Mouse (Mus musculus) CH12.LX (cell line): ENCODE results near the gene Tex35. TPM values are rescaled to one million over a fixed set of nuclear protein-coding genes. Genes with fewer than 3 reads are reported as not detected.

Source experiments
- DNase-seq: peaks from one replicate; pipeline ENCODE4 v3.0.0-alpha.2; 2013; ENCODE audit errors: extremely low read depth
- H3K27ac ChIP-seq: 2 replicates; pipeline ENCODE4 v1.5.1; 2012; ENCODE audit warnings: low read depth, mild to moderate bottlenecking, control low read depth, moderate library complexity; ENCODE audit not compliant: insufficient read depth
- H3K27me3 ChIP-seq: replicated peaks from 2 replicates; pipeline ENCODE3; 2012; ENCODE audit warnings: inconsistent platforms
- H3K36me3 ChIP-seq, 2 experiments: replicated peaks in 1 of 2; 2 replicates each; pipeline versions ENCODE3 to v1.6.1; 2012; ENCODE audit warnings: inconsistent platforms in 1 of 2, low read length in 1 of 2, mild to moderate bottlenecking in 1 of 2, mixed read lengths in 1 of 2, moderate library complexity in 1 of 2; ENCODE audit not compliant: control insufficient read depth in 1 of 2, insufficient read depth in 1 of 2
- H3K4me1 ChIP-seq, 2 experiments: 2 replicates each; pipeline ENCODE4 v1.6.1; 2012; ENCODE audit warnings: inconsistent platforms in 1 of 2, moderate library complexity in 1 of 2; ENCODE audit not compliant: insufficient read depth in 2 of 2, control insufficient read depth in 1 of 2
- H3K4me2 ChIP-seq: 2 replicates; pipeline ENCODE4 v1.6.1; 2012; ENCODE audit warnings: low read depth, mild to moderate bottlenecking, control low read depth; ENCODE audit not compliant: poor library complexity, insufficient read depth, severe bottlenecking
- H3K4me3 ChIP-seq, 3 experiments: fragments of 150-350 bp in 1 of 3; sonication (generic) in 1 of 3; replicated peaks in 1 of 3; 2 replicates each; pipeline versions ENCODE3 to v1.5.1; 2011 to 2012; ENCODE audit warnings: low read depth in 2 of 3, low read length in 2 of 3, mild to moderate bottlenecking in 2 of 3, moderate library complexity in 2 of 3, control low read depth in 1 of 3, improper control_type of control experiment in 1 of 3, inconsistent platforms in 1 of 3, mixed read lengths in 1 of 3; ENCODE audit not compliant: poor library complexity in 1 of 3
- H3K79me2 ChIP-seq: replicated peaks from 2 replicates; pipeline ENCODE4 v1.6.1; 2012; ENCODE audit warnings: mild to moderate bottlenecking, moderate library complexity; ENCODE audit not compliant: control insufficient read depth, poor library complexity, insufficient read depth, severe bottlenecking; ENCODE audit errors: extremely low read depth
- H3K9ac ChIP-seq: 2 replicates; pipeline ENCODE4 v1.6.1; 2012; ENCODE audit warnings: low read depth, mild to moderate bottlenecking, control low read depth, moderate library complexity; ENCODE audit not compliant: insufficient read depth
- H3K9me3 ChIP-seq: replicated peaks from 2 replicates; pipeline ENCODE3; 2012; ENCODE audit warnings: low read length, inconsistent platforms, mixed read lengths
- BHLHE40 ChIP-seq: IDR thresholded peaks from 2 replicates; pipeline ENCODE4 v1.6.1; 2011; ENCODE audit warnings: mild to moderate bottlenecking, low read depth, low read length, improper control_type of control experiment
- CHD2 ChIP-seq: IDR thresholded peaks from 2 replicates; pipeline ENCODE4 v1.6.1; 2011; ENCODE audit warnings: low read length, improper control_type of control experiment
- CTCF ChIP-seq, 2 experiments: IDR thresholded peaks in 1 of 2; conservative IDR thresholded peaks in 1 of 2; 2 replicates each; pipeline ENCODE4 v1.5.1; 2011 to 2012; ENCODE audit warnings: low read depth in 2 of 2, low read length in 2 of 2, improper control_type of control experiment in 1 of 2, inconsistent platforms in 1 of 2, mild to moderate bottlenecking in 1 of 2, moderate library complexity in 1 of 2
- E2F4 ChIP-seq: IDR thresholded peaks from 2 replicates; pipeline ENCODE4 v1.6.1; 2011; ENCODE audit warnings: low read depth, low read length, improper control_type of control experiment; ENCODE audit not compliant: insufficient replicate concordance
- ELF1 ChIP-seq: IDR thresholded peaks from 2 replicates; pipeline ENCODE4 v1.6.1; 2014; ENCODE audit warnings: low read depth, mild to moderate bottlenecking, inconsistent platforms, low read length, improper control_type of control experiment
- ETS1 ChIP-seq: conservative IDR thresholded peaks from 2 replicates; pipeline ENCODE4 v1.6.1; 2012; ENCODE audit warnings: low read depth, mild to moderate bottlenecking, inconsistent platforms, low read length, improper control_type of control experiment, moderate library complexity
- GABPA ChIP-seq: IDR thresholded peaks from 2 replicates; pipeline ENCODE4 v1.6.1; 2012; ENCODE audit warnings: low read depth, low read length, improper control_type of control experiment, inconsistent platforms; ENCODE audit not compliant: insufficient replicate concordance
- IRF4 ChIP-seq: IDR thresholded peaks from 2 replicates; pipeline ENCODE4 v1.6.1; 2014; ENCODE audit warnings: low read depth, mild to moderate bottlenecking, inconsistent platforms, low read length, improper control_type of control experiment
- JUN ChIP-seq: IDR thresholded peaks from 2 replicates; pipeline ENCODE4 v1.6.1; 2011; ENCODE audit warnings: low read depth, mild to moderate bottlenecking, low read length, improper control_type of control experiment, moderate library complexity; ENCODE audit not compliant: insufficient read depth
- JUND ChIP-seq: conservative IDR thresholded peaks from 2 replicates; pipeline ENCODE4 v1.6.1; 2011; ENCODE audit warnings: low read depth, low read length, improper control_type of control experiment
- MAFK ChIP-seq: IDR thresholded peaks from 2 replicates; pipeline ENCODE4 v1.6.1; 2011; ENCODE audit warnings: low read length, improper control_type of control experiment; ENCODE audit not compliant: insufficient replicate concordance
- MAX ChIP-seq: IDR thresholded peaks from 2 replicates; pipeline ENCODE4 v1.6.1; 2011; ENCODE audit warnings: low read length, improper control_type of control experiment
- MAZ ChIP-seq: IDR thresholded peaks from 2 replicates; pipeline ENCODE4 v1.6.1; 2012; ENCODE audit warnings: low read depth, mild to moderate bottlenecking, inconsistent platforms, low read length, improper control_type of control experiment, moderate library complexity
- MEF2A ChIP-seq: IDR thresholded peaks from 2 replicates; pipeline ENCODE4 v1.6.1; 2014; ENCODE audit warnings: low read depth, mild to moderate bottlenecking, inconsistent platforms, low read length, improper control_type of control experiment, borderline replicate concordance
- MXI1 ChIP-seq: IDR thresholded peaks from 2 replicates; pipeline ENCODE4 v1.6.1; 2011; ENCODE audit warnings: mild to moderate bottlenecking, low read depth, low read length, improper control_type of control experiment
- MYC ChIP-seq: IDR thresholded peaks from 2 replicates; pipeline ENCODE4 v1.6.1; 2011; ENCODE audit warnings: low read depth, mild to moderate bottlenecking, improper control_type of control experiment, low read length
- NRF1 ChIP-seq: IDR thresholded peaks from 2 replicates; pipeline ENCODE4 v1.6.1; 2014; ENCODE audit warnings: low read depth, mild to moderate bottlenecking, inconsistent platforms, low read length, improper control_type of control experiment, moderate library complexity
- POLR2A ChIP-seq: IDR thresholded peaks from 2 replicates; pipeline ENCODE4 v1.6.1; 2011; ENCODE audit warnings: low read depth, mild to moderate bottlenecking, improper control_type of control experiment, low read length
- POLR2AphosphoS2 ChIP-seq: IDR thresholded peaks from 2 replicates; pipeline ENCODE4 v1.6.1; 2011; ENCODE audit warnings: low read depth, low read length, improper control_type of control experiment
- RAD21 ChIP-seq: IDR thresholded peaks from 2 replicates; pipeline ENCODE4 v1.6.1; 2011; ENCODE audit warnings: low read depth, mild to moderate bottlenecking, low read length, improper control_type of control experiment, moderate library complexity
- RCOR1 ChIP-seq: conservative IDR thresholded peaks from 2 replicates; pipeline ENCODE4 v1.6.1; 2012; ENCODE audit warnings: low read depth, mild to moderate bottlenecking, inconsistent platforms, low read length, improper control_type of control experiment
- SIN3A ChIP-seq: IDR thresholded peaks from 2 replicates; pipeline ENCODE4 v1.6.1; 2012; ENCODE audit warnings: low read length, improper control_type of control experiment, inconsistent platforms
- SMC3 ChIP-seq: IDR thresholded peaks from 2 replicates; pipeline ENCODE4 v1.6.1; 2011; ENCODE audit warnings: low read depth, low read length, improper control_type of control experiment
- TBP ChIP-seq: conservative IDR thresholded peaks from 2 replicates; pipeline ENCODE4 v1.6.1; 2011; ENCODE audit warnings: low read depth, low read length, improper control_type of control experiment
- TCF12 ChIP-seq: IDR thresholded peaks from 2 replicates; pipeline ENCODE4 v1.6.1; 2014; ENCODE audit warnings: low read depth, mild to moderate bottlenecking, inconsistent platforms, low read length, improper control_type of control experiment
- ZC3H11A ChIP-seq: IDR thresholded peaks from 2 replicates; pipeline ENCODE4 v1.6.1; 2012; ENCODE audit warnings: low read depth, mild to moderate bottlenecking, inconsistent platforms, low read length, improper control_type of control experiment
- ZKSCAN1 ChIP-seq: IDR thresholded peaks from 2 replicates; pipeline ENCODE4 v1.6.1; 2012; ENCODE audit warnings: low read depth, inconsistent platforms, low read length, improper control_type of control experiment, borderline replicate concordance
- ZMIZ1 ChIP-seq: IDR thresholded peaks from 2 replicates; pipeline ENCODE4 v1.6.1; 2012; ENCODE audit warnings: low read depth, mild to moderate bottlenecking, inconsistent platforms, low read length, improper control_type of control experiment
- ZNF384 ChIP-seq: IDR thresholded peaks from 2 replicates; pipeline ENCODE4 v1.6.1; 2012; ENCODE audit warnings: low read depth, low read length, improper control_type of control experiment, inconsistent platforms
- dilution Hi-C: fragments of 300-500 bp; cut with MboI; formaldehyde crosslinking; loops from 2 replicates; pipeline ENCODE4 v1.14.3; 2020; ENCODE audit warnings: low sequenced_read_pairs; ENCODE audit not compliant: extremely low pct_unique_long_range_greater_than_20kb, extremely low pct_ligation_motif_present
- in situ Hi-C: fragments of 300-500 bp; cut with MboI; formaldehyde crosslinking; loops from 3 replicates; pipeline ENCODE4 v1.14.3; 2019; ENCODE audit warnings: low sequenced_read_pairs, low pct_ligation_motif_present, low pct_unique_long_range_greater_than_20kb, mixed read lengths
- polyA plus RNA-seq: library from polyadenylated mRNA; unstranded; fragments of >175 nt; gene quantifications from 2 replicates; pipeline ENCODE4 v1.2.1, GENCODE M21; 2012; ENCODE audit warnings: low read depth; ENCODE audit not compliant: insufficient read length
- total RNA-seq, 2 experiments: library from RNA; depleted of rRNA; stranded (reverse); fragments of 300-350 nt in 1 of 2; fragments of >200 nt in 1 of 2; gene quantifications; 2 replicates each; pipeline ENCODE4 v1.2.3; 2012 to 2014

Gene Tex35
- total and polyA plus RNA-seq, 3 experiments, result 0.87 to 3.3 (median 1.3) TPM

DNA sequence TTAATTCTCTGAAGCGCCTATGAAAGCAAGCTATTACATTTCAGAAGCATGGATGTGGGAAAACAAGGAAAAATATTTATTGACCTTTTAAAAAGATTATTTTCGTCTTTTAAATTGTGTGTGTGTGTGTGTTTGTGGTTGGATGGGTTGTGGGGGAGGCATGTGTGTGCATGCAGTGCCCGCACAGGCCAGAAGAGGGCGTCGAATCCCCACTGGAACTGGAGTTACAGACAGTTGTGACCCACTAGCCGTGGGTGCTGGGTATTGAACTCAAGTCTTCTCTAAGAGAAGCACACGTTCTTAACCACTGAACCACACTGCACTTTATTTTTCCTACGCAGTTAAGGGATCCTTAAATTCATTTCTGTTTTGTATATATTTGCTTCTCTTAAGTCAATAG, 26.5 kb downstream of the Tex35 start:
- TF ChIP-seq RCOR1 (no peak), MAZ (0 out of 2 replicates have a peak, but pooled peaks have one; percentile 41), SMC3 (peak; percentile 69), NRF1 (peak; percentile 17; the same call in 1 of the 2 replicates), MEF2A (0 out of 2 replicates have a peak, but pooled peaks have one; percentile 24), ZC3H11A (0 out of 2 replicates have a peak, but pooled peaks have one; percentile 44), JUND (0 out of 2 replicates have a peak, but pooled peaks have one; percentile 10), CTCF (conservative IDR thresholded peaks at IDR 0.05 in 1 of 2, IDR thresholded peaks at IDR 0.05 in 1 of 2; ENCODE audit: low read depth in 2 of 2, low read length in 2 of 2) (peak; percentile 62 to 81), RAD21 (peak; percentile 72), BHLHE40 (0 out of 2 replicates have a peak, but pooled peaks have one; percentile 9), MAX (no peak)
- TF ChIP-seq, all 38 proteins: peak for 9
- peaks cover 13 to 42% of the 10 kb centered on the region in 2 experiments for H3K4me1 ChIP-seq
- dilution Hi-C loops, result no loop called here
- in situ Hi-C loops, result loop anchor here (10.0 kb wide), 2 partner anchors 193 to 363 kb away; no protein-coding TSS in a partner anchor
- no peaks in the 10 kb centered on the region for H3K36me3 ChIP-seq
- no peak overlapping the region for H3K4me3 ChIP-seq
- H3K27ac ChIP-seq, result no peak overlapping the region
- peak; percentile 64 for DNase-seq
- peak overlapping the region; percentile 43; the same call in 1 of the 2 replicates for H3K9ac ChIP-seq
- H3K4me2 ChIP-seq, result peak overlapping the region; percentile 45; the same call in 1 of the 2 replicates
- no peaks in the 10 kb centered on the region for H3K79me2 ChIP-seq
- H3K27me3 ChIP-seq, result no peaks in the 10 kb centered on the region
- H3K9me3 ChIP-seq, result no peaks in the 10 kb centered on the region

DNA sequence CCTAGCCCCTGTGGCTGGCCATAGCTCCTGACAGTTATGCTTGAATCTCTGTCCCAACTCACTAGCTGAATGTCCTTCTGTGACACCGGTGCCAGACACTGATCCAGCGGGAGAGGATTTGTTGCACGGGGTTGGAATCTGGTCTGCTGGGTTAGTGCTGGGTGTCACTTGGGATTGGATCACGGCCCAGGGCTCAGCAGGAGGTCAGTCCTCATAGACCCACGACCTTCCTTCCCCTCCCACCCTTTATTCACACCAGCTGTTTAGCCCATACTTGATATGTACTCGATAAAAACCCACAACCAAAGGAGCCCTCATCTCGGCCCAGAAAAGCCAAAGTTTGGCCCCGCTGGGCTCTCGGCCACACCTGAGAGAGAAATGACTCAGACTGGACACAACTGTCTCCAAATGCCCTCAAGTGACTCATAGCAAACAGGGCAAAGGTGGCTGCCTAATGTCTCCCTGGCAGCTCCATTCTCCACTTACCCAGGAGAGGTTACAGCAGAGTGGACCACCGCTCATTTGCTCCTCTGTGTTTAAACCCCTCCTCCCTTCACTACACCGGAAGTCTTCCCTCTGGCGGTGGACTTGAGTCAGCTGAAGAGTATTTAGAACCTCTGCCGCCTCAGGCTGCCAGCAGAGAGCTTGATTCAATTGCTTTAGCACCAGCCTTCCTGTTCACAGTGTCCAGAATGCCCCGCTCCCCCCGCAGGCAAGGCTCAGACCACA, 27.2 kb downstream of the Tex35 start:
- 0 out of 2 replicates have a peak overlapping the region, but pooled peaks have one; percentile 10 for H3K27ac ChIP-seq
- H3K4me2 ChIP-seq, result peak overlapping the region; percentile 45; the same call in 1 of the 2 replicates
- H3K36me3 ChIP-seq, result no peaks in the 10 kb centered on the region
- peak; percentile 52 for DNase-seq
- H3K9me3 ChIP-seq, result no peaks in the 10 kb centered on the region
- in situ Hi-C loops, result loop anchor here (10.0 kb wide), 2 partner anchors 194 to 364 kb away; no protein-coding TSS in a partner anchor
- peaks cover 13 to 50% of the 10 kb centered on the region in 2 experiments for H3K4me1 ChIP-seq
- peak overlapping the region; percentile 43; the same call in 1 of the 2 replicates for H3K9ac ChIP-seq
- H3K4me3 ChIP-seq, result no peak overlapping the region
- H3K27me3 ChIP-seq, result no peaks in the 10 kb centered on the region
- dilution Hi-C loops, result no loop called here
- no peaks in the 10 kb centered on the region for H3K79me2 ChIP-seq
- TF ChIP-seq ETS1 (0 out of 2 replicates have a peak, but pooled peaks have one; percentile 12), CTCF (conservative IDR thresholded peaks at IDR 0.05 in 1 of 2, IDR thresholded peaks at IDR 0.05 in 1 of 2; ENCODE audit: low read depth in 2 of 2, low read length in 2 of 2) (peak in 1 of 2 experiments; percentile 47; a peak in 2 of 4 replicates), JUND (peak; percentile 54), TBP (no peak), POLR2AphosphoS2 (no peak), ELF1 (peak; percentile 54; the same call in 1 of the 2 replicates), TCF12 (no peak), ZKSCAN1 (no peak), IRF4 (peak; percentile 82), ZMIZ1 (no peak), ZNF384 (no peak), MYC (no peak), SIN3A (no peak), MEF2A (no peak; the same call in 1 of the 2 replicates), JUN (peak; percentile 41; the same call in 1 of the 2 replicates), CHD2 (no peak), RCOR1 (no peak), POLR2A (no peak), NRF1 (no peak), MAFK (no peak), GABPA (no peak), E2F4 (no peak), MXI1 (no peak)
